Mouse (Mus musculus): ENCODE measurements at regions not wholly inside any gene's neighbourhood (a gene's known extent, or its start where the extent isn't known, plus 50 kb on each side); places are given as distances from the start of the nearest gene placed in this dataset.

- no peak for DNase-seq (ENCODE audit: low spot score)
Observed at GRCm38 (mm10) chr7:72926772-72927380, 448.4 kb upstream of the Rgma start.

- DNase-seq (ENCODE audit: low spot score), result no peak
Observed at GRCm38 (mm10) chr7:72938842-72939241, 436.5 kb upstream of the Rgma start.

DNA sequence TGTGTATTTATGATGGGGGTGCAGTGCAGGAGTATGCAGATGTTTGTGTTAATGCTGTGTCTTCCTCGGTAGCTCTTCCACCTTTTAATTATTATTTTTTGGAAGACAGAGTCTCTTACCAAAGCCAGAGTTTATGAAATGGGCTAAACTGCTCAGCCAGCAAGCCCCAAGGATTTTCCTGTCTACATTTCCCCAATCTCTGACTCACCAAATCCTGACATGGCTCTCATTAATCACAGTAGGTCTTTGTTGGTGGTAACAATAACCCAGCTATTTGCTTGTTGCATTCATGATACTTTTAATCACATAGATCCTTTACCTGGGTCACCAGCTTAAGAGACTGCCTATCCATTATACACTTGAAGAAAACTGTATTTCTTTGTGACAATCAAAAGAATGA, 427.8 kb upstream of the Rgma start:
- no peak for DNase-seq (ENCODE audit: low spot score)

DNA sequence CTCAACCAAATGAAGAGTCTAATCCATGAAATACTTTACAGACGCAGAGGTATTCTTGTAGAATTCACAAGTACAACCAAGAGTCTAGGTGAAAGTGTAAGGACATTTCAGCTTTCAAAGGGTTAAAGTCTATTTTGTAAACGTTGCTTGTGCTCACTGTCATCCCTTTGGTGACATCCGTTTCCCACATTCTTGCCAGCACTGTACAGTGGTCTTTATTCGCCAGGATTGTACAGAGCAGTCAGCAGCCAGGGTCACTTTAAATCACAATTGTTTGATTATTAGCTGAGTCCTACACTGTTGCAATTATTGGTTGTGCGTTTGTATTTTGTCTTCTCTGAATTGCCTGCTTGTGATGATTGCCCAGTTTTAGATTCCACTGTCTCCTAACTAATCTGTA, 427.3 kb upstream of the Rgma start:
- DNase-seq (ENCODE audit: low spot score), result no peak

GRCm38 (mm10) chr7:72948666-72949065, 426.6 kb upstream of the Rgma start:
- no peak for DNase-seq (ENCODE audit: low spot score)

DNA sequence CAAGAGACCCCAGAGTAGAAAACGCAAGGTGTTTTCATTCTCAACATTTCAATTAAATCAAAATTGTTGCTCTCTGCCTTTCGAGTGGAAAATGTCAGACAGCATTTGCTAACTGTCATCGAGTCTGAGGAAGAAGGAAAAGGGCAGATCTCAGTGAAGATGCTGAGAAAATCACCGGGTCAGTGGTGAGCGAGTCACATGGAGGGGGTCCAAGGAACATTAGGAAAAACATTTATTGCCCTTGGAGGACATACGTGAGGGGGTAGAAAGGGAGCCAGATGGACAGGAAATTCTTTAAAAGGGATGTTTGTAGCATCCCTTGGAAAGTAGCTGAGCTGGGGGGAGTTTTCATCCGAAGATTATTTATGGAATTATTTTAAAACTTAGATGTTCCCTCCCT, 425.4 kb upstream of the Rgma start:
- no peak for DNase-seq (ENCODE audit: low spot score)

- DNase-seq (ENCODE audit: low spot score), result no peak
Observed at GRCm38 (mm10) chr7:72957674-72958073, 417.6 kb upstream of the Rgma start.

DNA sequence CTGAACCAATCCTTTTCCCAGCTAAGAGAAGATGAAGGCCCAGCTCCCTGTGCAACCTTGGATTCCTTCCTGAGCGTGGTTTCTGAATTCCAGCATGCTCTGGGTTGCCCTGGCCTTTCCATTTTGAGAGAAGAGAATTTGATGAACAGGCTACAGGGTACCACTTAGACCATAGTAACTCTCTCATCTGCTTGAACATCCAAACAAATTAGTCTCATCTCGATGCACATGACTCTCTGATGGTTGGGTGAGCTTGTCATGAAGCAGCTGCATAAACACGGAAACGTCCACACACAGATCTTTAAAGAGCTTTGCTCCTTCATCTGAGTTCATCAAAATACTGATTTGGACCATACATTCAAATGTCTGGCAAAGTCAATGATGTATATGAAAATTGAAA, 414.0 kb upstream of the Rgma start:
- no peak for DNase-seq (ENCODE audit: low spot score)

- DNase-seq (ENCODE audit: low spot score), result no peak
Observed at GRCm38 (mm10) chr7:72962815-72963214, 412.5 kb upstream of the Rgma start.

GRCm38 (mm10) chr7:72963908-72964307, 411.4 kb upstream of the Rgma start:
- DNase-seq (ENCODE audit: low spot score), result no peak

DNA sequence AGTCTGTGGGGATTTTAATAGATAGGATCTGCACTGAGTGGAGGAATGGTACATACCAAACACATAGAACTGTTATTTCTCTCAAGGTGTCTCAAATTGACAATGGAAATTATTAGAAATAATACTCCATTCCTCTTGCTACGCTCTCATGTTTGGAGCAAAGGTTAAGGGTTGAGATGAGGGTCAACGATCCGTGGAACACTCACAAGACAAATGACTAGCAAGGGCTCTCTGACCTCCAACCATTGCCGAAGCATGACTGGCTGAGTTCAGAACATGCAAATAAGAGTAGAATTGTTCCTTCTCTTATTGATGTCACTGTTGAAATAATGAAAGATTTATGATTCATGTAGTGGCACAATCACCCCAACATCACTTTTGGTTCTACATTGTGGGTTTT, 407.1 kb upstream of the Rgma start:
- no peak for DNase-seq (ENCODE audit: low spot score)

DNA sequence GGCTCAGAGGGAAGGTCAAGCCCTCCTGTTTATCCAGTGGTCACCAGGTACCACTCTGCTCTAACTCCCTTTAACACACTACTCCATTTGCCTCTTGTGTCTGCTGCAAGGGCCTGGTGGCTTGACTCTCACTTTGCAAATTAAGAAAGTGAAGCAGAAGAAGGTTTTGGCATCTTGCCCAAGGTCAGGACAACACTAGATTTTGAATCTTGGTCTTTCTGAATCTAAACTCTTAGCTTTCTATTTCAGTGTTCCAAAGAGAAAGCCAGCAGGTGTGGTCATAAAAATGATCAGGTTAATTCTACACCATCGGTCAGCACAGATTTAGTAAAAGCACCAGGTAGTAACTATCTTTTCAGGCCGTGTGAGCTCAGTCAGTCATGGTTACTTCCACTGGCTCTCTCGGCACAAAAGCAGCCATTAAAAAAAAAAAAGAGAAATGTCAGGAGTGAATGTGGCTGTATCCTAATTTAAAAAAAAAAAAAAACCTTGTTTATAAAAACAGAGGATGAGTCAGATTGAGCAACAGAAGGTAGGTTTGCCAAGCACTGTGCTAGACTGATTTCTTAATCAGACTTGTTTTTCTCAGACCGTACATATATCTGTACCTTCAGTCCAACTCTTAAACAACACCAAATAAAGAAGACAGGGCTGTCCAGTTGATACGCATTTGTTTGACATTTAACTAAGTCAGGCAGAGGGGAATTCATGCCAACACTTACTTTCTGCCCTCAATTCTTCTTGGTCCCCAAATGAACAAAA, 403.6 kb upstream of the Rgma start:
- no peak for DNase-seq (ENCODE audit: low spot score)

GRCm38 (mm10) chr7:72972397-72972796, 402.9 kb upstream of the Rgma start:
- DNase-seq (ENCODE audit: low spot score), result no peak

GRCm38 (mm10) chr7:72973771-72974170, 401.5 kb upstream of the Rgma start:
- no peak for DNase-seq (ENCODE audit: low spot score)

- DNase-seq (ENCODE audit: low spot score), result no peak
Observed at GRCm38 (mm10) chr7:72974384-72974783, 400.9 kb upstream of the Rgma start.

DNA sequence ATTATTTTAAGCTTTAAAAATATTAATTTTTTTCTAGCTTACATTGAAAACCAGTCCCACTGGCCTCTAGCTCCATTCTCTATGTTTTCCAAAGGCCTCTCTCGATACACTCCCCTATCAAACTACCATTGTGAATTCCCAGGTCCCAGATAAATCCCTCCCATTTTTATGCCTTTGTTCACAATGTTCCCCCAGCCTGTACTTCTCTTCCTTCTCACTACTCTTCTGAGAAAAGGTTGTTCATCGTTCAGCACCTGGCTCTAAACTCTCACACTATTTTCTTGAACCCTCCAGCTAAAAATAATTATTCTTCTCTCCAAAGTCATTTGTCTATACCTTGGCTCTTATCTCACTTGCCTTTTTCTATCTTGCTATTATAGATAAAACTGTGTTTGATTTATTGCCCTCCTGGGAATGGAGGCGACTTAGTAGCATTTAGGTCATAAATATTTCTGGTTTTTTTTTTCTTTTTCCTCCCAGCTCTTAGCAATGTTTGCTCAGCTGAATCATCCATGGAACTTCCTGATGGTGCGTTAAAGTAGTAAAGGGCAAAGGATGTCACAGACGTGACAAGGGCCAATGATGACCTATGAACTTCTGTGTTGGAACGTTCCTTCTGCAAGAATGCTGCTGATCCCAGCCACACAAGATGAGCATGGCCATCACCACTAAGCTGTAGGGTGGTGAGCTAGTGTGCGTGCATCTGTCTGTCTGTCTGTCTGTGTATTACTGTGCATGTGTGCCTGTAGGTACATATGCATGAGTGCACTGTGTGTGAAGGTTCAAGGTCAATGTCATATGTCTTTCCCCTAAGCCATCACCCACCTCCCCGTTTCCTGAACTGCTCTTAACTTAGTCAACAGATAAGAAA, 384.5 kb upstream of the Rgma start:
- no peak for DNase-seq (ENCODE audit: low spot score)

DNA sequence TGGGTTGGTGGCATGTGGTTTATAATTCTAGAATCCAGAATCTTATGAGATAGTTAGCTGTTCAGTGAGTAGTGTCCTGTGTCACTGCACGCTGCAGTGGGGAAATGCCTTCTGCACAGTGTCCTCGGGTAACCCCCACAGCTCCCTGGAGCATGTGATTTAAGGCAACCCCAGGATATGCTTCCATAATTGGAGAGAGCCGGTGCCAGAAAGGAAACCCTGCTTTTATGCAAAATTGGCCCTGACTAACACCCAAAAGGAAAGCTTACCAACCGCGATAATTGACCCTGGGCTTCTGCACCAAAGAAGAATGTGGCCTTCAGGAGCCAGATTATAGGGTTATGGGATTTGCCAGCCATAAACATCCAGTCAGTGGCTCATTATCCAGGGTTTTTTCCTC, 376.9 kb upstream of the Rgma start:
- DNase-seq (ENCODE audit: low spot score), result no peak

DNA sequence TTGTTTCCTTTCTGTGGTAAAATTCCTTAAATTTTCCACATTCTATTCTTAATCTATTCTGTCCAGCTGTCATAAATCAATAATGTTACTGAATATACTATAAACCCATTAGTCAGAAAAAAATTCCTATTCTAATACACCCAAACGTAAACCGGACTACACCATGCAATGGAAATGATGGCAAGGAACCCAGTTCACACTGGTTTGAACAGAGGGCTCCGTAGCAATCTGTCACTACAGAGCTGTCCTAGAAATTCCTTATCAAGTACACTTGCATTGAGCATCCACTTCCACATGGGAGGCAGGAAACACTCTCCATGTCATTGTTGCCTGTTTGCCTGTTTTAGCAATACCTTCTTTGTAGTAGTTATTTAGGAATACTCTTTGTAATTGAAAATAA, 356.2 kb upstream of the Rgma start:
- DNase-seq (ENCODE audit: low spot score), result no peak

GRCm38 (mm10) chr7:73019764-73020354, 355.4 kb upstream of the Rgma start:
- DNase-seq (ENCODE audit: low spot score), result no peak

DNA sequence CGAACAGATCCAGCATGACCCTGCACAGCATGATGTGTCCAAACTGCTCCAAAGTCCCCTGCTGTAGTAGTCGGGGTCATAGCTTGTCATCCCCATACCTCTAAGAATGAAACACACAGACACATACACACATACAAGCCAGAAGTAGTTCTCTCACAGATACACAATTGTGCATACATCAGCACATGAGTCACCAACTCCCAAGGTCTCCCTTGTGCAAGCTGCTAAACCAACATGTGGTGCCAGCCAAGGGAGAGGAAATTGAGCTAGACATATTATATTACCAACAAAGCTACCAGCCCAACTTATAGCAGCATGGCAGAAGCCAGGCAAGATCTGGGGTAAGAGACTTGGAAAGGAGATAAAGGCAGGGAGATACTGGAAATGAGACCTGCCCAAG, 353.5 kb upstream of the Rgma start:
- no peak for DNase-seq (ENCODE audit: low spot score)

DNA sequence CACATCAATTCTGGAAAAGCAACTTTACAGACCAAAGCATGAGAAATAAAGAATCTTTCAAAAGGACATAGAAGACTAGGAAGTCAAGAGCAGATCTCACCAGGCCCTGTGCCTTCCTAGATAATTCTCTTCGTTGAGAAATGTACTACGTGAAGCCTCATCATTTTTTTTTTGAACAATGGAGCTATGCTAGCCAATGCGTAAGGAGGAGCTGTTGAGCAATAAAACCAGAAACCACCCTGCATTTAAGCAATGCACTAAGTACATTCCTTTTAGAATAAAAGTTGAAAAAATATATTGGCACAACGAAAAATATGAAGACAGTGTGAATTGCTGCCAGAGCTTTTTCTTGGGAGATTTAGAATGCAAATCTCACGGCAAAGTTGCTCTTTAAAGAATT, 349.7 kb upstream of the Rgma start:
- DNase-seq (ENCODE audit: low spot score), result no peak

- no peak for DNase-seq (ENCODE audit: low spot score)
Observed at GRCm38 (mm10) chr7:73028952-73029351, 346.4 kb upstream of the Rgma start.

GRCm38 (mm10) chr7:73031407-73031806, 343.9 kb upstream of the Rgma start:
- no peak for DNase-seq (ENCODE audit: low spot score)
